Mouse (Mus musculus): ENCODE data around the gene Ndufa7.
"Not testable (repeated sequence)": the region's sequence is repeated elsewhere in the genome, so short reads cannot be mapped to it uniquely, and the experiment has no call there.

The Ndufa7 gene

DNA sequence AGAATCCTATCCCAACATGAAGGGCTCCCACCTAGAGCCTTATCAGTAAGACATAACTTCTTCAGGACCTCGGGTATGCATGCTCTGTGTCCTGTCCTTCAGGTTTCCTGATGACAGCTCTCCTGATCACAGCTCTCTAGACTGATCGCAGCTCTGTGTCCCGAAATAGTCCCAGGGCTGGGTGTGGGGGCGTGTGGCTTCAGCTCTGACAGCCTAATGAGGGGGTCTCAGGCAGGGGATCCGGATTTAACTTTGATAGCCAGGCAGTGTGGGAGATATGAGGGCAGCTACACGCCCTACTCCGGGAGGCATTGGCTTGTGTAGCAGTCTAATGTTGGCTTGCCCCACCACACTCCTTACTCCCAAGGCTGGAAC lies 13.2 kb upstream of the Ndufa7 start:
- DNase-seq (ENCODE audit: low read depth, low spot score) = no peak

DNA sequence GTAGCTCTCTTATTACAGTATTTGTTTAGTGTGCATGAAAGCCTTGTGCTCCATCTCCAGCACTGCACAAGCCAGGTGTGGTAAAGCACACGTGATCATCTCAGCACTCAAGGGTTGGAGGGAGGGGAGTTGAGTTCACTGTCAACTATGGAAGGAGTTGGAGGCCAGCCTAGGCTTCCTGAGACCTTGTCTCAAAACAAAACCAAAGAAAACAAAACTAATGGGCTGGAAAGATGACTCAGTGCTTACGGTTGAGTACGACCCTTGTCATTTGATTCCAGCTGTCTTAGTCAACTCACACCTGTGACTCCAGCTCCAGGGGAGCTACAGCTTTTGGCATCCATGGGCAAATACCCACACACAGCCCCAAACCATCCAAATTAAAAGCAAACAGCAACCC lies 11.9 kb upstream of the Ndufa7 start:
- no peak for DNase-seq (ENCODE audit: low read depth, low spot score)

DNA sequence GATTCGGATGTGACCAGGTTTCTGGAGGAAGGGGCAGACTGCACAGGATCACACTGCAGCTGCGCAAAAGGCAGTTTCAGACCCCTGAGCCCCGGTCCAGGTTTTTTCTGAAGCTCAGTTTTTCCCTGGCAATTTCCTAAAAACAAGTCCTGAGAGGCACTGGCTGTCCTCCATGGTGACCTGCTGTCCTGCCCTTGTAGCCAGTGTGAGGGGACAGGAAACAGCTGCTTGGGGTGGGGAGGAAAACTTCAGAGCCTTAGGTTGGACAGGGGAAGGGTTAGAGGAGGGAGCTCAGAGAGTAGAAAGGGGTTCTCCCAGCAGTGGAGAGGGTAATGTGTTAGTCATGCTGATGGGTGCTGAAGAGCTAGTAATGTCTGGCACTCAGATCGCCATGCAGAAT lies 11.4 kb upstream of the Ndufa7 start:
- no peak for DNase-seq (ENCODE audit: low read depth, low spot score)

DNA sequence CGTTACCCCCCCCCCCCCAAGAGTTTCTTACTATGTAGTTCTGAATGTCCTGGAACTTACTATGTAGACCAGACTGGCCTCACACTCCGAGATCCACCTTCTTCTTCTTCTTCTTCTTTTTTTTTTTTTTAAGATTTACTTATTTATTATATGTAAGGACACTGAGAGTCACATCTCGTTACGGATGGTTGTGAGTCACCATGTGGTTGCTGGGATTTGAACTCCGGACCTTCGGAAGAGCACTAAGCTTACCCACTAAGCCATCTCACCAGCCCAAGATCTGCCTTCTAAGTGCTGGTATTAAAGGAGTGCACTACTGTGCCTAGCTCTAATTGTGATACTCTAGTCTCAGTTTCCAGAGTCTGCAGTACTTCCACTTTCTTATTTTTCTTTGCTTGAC lies 9.0 kb upstream of the Ndufa7 start:
- DNase-seq (ENCODE audit: low read depth, low spot score) = no peak

DNA sequence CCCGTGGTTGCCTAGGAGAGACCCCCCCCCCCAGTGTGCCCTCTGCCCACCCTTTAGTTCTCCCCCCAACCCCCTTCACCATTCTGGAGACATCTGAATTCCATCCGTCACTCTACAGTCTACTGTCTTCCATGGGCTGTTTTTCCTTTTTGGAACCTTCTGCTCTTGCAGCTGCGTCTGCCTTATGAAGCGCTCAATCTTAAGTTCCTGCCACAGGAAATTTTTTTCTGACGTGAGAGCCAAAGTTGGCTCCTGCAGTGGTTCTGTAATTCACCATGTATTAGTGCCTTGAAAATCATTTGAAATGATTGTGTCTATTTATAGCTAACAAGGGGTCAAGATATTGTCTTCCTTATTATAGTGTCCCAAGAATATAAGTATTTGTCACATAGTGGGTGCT lies 7.8 kb upstream of the Ndufa7 start:
- no peak for DNase-seq (ENCODE audit: low read depth, low spot score)

DNA sequence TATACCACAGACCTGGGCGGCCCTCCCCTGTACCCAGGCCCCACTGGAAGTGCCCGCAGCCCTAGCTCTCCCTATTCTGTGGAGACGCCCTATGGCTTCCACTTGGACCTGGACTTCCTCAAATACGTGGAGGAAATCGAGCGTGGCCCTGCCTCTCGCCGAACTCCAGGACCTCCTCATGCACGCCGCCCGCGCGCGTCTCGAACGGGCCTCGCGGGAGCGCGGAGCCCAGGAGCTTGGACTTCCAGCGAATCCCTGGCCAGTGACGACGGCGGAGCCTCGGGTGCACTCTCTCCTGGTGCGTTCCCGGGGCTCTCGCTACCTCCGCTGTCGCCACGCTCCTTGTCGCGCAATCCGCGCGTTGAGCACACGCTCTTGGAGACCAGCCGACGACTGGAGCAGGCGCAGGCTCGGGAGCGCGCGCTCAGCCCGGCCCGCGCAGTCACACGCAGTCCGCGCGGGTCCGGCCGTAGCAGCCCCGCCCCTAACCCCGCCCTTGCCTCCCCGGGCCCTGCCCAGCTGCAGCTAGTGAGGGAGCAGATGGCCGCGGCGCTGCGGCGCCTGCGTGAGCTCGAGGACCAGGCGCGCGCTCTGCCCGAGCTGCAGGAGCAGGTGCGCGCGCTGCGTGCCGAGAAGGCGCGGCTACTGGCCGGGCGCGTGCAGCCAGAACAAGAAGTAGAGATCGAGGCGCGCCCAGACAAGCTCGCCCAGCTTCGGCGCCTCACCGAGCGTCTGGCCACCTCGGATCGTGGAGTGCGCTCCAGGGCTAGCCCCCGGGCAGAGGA lies 7.0 kb upstream of the Ndufa7 start:
- DNase-seq (ENCODE audit: low read depth, low spot score) = peak; percentile 89

DNA sequence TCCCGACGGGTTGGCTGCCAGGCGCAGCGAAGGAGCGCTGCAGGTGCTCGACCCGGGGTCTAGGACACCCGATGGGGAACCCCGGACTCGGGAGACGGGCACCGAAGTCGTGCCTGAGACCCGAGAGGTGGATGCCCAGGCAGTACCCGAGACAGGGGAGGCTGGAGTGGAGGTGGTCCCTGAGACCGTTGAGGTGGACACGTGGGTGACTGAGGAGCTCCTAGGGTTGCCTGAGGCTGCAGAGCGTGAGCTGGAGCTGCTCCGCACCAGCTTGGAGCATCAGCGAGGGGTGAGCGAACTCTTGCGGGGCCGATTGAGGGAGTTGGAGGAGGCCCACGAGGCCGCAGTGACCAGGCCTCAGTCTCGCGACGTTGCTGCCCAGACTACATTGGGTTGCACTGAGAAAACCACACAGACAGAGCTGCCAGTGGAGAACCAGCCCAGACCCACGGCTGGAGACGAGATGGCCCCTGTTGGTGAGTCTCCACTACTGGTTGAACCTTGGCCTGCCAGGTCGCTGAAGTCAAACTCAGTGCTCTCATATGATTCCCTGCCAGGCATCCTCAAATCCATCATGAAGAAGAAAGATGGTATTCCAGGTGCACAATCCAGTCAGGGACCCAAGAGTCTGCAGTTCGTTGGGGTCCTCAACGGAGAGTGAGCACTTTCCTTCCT lies 6.3 kb upstream of the Ndufa7 start:
- no peak for DNase-seq (ENCODE audit: low read depth, low spot score)

DNA sequence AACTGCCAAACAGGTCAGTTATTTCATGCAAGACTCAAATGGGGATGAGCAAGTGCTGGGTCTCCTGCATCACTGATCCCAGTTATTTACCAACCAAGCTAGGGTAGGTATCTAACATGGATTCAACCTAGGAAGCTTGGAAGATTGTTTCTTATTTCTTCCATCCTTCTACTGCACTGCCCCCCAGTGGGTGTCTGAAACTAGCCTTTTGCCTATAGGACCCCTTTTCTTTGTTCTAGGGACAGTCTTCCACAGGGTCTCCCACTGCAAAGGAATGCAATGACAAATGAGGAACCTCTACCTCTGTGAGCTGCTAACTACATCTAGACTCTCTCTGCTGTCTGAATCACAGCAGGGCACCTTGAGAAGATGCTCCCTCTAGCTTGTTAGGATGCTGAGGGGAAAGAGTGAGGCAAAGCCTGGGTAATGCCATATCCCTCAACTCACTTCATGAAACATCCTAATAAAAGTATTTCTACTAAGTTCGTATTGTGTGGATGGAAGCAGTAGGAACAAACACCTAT lies 1.9 kb upstream of the Ndufa7 start:
- no peak for DNase-seq (ENCODE audit: low read depth, low spot score)

DNA sequence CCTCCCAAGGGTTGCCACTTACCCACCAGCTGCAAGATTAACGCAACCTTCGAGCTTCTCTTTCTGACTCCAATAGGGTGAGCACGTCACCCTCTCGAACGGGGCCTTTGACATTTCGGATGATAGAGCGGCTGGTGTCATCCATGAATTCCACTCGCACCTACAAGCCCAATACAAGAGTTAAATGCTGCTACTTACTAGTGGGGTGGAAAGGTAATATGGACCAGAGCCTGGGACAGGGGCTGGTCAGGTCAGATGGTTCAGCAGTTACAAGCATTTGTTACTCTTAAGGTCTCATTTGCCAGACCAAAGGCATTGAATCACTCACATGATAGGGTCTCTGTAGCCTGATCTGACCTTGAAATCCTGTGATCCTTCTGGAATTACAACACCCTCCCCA lies 1.2 kb upstream of the Ndufa7 start:
- DNase-seq (ENCODE audit: low read depth, low spot score) = not testable (repeated sequence)

DNA sequence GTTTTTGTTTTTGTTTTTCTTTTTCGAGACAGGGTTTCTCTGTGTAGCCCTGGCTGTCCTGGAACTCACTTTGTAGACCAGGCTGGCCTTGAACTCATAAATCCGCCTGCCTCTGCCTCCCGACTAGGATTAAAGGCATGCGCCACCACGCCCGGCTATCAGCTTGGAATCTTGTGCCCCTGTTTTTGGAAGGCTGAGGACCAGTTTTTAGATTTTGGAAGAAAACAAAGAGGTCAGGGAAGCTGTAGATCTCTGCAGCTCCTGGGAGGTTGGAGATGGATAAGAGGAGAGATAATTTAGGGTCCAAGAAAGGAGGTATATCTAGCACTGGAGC lies 592 bp downstream of the Ndufa7 start:
- DNase-seq (ENCODE audit: low read depth, low spot score) = not testable (repeated sequence)

DNA sequence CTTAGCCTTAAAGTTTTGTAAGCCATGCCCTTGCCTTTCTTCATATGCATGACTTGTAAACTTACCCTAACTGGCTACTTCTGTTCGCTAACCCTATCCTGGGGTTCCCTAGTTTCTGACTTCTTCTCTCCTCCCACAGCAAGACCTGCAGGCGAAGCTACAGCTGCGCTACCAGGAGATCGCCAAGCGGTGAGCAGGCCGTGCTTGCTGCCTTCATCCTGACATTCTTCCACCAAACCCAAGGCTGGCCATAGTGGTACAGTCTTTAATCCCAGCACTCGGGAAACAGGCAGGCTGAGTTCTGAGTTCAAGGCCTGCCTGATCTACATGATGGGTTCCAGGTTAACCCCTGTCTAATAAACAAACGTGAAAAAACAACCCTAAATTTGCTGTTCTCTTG lies 1.1 kb downstream of the Ndufa7 start:
- DNase-seq (ENCODE audit: low read depth, low spot score) = no peak

DNA sequence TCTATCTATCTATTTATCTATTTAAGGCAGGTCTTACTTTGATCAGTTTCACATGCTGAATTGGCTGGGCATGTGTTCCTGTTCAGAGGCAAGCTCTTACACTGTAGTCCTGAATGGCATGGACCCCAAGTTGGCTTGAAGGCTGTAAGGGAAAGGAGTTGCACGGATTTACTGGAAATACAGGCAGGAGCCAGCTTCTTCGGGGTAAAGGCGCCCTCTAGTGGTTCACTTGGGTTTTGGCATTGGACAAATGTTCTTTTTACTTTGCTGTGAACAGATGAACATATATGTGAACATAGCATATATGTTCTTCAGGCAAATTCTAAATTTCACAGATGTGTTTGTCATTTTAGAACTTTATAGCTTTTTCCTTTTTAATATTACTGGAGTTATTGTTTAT lies 2.5 kb downstream of the Ndufa7 start:
- DNase-seq (ENCODE audit: low read depth, low spot score) = no peak

DNA sequence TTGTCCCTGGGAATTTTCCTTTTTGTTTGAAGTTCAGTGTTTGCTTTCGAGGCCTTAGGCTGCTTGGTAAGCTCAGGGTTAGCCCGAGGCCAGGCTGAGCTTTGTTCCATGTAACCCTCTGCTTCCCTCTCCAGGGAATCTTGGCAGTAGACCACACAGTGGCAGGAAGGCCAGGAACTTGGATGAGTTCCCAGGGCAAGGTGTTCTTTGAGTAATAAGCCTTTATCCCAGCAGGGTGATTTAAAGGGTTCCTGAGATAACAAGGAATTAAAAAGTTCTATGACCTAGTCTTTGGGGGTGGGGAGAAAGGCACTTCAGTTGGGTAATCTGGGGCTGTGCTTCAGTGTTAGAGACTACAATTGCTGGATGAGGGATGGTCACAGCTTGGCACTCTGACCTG lies 4.5 kb downstream of the Ndufa7 start:
- no peak for DNase-seq (ENCODE audit: low read depth, low spot score)

DNA sequence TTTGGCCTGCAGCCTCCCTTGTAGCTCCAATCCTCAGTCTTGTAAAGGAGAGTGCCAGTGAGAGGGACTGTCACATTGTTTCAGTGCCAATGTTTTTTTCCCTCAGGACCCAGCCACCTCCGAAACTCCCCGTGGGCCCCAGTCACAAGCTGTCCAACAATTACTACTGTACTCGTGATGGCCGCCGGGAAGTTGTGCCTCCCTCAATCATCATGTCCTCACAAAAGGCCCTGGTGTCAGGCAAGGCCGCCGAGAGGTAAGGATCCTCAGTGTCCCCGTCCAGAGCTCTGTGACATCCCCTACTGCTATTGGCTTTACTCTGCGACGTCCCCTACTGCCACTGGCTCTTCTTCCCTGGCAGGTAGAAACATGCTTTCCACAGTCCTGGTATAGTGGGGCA lies 5.2 kb downstream of the Ndufa7 start:
- DNase-seq (ENCODE audit: low read depth, low spot score) = no peak

DNA sequence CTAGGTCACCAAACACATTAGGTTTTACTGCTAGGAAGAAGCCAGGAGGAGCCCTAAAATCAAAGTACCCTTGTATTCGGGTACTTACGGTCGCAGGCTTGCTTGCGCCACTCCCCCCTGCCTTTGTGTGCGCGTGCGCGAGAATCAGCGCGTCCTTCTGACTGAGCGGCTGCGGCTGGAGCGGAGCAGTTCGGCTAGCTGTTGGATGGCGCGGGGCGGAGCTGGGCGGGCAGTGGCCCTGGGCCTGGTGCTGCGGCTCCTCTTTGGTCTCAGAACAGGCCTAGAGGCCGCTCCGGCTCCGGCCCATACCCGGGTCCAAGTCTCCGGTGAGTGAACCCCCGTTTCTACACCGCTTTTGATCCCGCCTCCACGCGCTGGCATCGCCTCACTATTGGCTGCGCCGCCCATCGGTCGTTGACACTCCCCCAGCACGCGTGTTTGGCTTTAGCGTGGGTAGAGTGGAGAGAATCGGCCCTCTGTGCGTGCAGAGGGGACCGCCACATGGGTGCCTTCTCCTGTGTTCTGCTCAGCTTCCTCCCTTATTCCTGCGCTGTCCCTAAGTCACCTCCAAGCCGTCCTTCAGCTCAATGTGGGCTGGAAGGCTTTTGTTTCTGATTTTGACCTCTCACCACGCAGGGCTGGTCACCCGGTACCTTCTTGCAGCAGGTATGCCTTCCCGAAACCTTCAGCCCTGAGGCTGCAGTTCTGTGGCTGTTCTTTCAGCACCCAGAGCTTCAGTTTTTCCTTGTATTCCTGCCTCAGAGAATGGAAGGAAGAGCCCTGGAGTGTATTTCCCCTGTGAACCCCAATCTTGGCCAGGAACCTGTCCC lies 18.8 kb downstream of the Ndufa7 start, which contains the start of gene Cd320:
Gene Cd320, plus strand, starts transcription at position 126 of the 830 bp plus-strand sequence.
- DNase-seq (ENCODE audit: low read depth, low spot score) = peak; percentile 77

DNA sequence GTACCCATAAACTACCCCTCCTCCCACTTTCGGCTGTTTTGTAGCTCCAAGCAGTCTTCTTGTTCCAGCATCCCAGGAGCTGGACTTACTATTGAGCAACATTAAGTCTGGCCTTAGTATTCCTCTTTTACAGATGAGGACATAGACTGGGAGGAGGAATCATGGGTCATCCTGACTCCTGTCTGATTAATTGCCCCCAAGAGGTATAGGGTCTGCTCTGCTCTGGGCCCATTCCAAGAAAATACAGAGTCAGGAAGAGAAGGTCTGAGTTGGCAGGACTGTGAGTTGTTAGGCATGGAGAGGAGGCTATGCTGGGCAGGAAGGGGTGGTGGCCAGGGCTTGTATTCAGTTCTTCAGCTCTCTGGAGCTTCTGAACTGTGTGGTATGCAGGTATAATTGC lies 19.8 kb downstream of the Ndufa7 start:
- DNase-seq (ENCODE audit: low read depth, low spot score) = no peak

DNA sequence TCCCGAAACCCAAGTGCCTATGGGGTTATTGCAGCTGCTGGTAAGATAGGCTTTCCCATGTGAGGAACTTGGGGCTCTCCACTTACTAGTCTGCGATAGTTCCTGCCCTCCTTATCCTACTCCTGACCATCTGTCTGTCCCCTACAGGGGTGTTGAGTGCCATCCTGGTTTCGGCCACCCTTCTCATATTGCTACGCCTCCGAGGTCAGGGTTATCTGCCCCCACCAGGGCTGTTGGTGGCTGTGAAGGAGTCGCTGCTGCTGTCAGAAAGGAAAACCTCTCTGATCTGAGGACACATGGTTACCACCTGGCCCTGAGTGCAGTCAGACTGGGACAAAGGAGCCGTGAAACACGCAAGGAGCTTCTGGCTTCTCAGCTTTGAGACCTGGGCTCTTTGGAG lies 23.8 kb downstream of the Ndufa7 start:
- no peak for DNase-seq (ENCODE audit: low read depth, low spot score)

DNA sequence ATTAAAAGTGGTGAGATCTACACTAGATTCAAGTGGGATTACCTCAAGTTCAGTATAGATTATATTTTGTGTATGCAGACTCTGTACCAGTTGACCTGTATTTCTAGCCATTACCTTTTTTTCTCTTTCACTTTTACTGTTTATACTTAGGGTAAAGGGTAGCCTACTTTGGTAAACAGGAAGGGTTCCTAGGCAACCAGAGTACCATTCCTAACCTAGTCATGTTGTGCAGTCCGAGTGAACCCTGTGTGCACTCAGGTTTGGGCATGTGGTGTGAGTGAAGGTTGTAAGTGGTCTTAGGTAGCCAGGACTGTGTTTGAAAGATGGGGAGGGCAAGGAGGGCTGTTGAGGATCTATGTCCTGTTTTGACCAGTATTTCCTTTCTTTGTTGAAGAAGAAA lies 27.0 kb downstream of the Ndufa7 start:
- DNase-seq (ENCODE audit: low read depth, low spot score) = no peak

DNA sequence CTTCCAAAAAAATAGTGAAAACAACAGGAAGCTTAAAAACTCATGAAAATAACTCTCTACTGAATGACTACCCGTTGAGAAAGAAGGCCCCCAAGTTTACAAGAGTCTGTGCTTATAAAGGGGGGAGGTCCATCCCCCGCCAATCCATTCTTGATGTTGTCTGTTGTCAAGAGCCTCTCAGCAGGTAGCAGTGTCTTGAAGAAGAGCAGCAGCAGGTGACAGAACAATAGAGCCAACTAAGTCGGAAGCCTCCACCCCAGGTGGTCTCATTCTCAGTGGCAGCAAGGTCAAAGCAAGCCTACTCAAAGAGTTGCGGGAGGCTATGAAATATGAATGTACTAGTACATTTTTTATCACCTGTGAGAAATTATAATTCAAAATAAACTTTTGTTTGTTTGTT lies 33.4 kb downstream of the Ndufa7 start:
- DNase-seq (ENCODE audit: low read depth, low spot score) = no peak

DNA sequence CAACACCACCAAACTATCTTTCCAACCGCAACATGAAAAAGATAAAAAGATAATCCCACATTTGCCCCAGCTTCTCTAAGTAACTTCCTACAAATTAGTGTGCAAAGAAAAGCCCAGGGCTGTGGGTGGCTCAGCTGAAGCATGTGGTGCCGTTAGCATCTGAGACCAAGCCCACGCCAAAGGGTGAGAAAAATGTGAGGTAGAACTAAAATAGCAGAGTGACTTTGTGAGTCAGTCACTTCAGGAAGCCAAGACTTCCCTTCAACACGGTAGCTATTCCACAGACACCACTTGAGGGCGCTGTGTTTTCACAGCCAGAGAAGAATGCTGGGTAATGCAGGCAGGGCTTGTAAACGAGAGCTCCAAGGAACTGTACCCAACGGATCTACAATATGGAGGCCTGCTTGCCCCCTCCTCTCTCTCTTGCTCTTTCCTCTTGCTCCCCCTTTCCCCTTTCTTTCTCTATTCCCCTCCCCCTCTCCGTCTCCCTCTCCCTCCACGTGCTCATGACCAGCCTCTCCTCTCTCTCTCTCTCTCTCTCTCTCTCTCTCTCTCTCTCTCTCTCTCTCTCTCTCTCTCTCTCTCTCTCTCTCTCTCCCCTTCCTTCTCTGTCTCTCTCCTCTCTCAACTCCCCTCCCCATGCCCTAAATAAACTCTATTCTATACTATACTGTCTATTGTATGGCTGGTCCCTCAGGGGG lies 41.1 kb downstream of the Ndufa7 start:
- DNase-seq (ENCODE audit: low read depth, low spot score) = peak; percentile 74

DNA sequence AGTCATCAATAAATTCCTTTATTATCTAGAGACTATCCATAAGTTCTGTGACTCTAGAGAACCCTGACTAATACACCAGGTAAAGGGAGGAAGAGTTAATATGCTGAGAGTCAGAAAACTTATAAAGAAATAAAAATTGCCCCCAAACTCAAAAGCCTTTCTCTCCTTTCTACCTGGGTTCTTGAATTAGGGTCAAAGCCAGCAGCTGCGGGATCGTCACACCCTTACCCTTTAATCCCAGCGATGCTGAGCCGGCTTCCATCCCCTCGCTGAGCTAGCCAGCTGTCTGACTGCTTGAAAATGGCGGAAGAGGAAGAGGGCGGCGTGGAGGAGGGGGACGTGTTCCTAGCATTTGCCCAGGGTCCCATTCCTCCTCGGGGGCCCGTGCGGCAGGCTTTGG lies 49.2 kb downstream of the Ndufa7 start, which contains the start of gene Gm7029:
Gene Gm7029, plus strand, starts transcription at position 301 of the 400 bp plus-strand sequence.
- not testable (repeated sequence) for DNase-seq (ENCODE audit: low read depth, low spot score)

DNA sequence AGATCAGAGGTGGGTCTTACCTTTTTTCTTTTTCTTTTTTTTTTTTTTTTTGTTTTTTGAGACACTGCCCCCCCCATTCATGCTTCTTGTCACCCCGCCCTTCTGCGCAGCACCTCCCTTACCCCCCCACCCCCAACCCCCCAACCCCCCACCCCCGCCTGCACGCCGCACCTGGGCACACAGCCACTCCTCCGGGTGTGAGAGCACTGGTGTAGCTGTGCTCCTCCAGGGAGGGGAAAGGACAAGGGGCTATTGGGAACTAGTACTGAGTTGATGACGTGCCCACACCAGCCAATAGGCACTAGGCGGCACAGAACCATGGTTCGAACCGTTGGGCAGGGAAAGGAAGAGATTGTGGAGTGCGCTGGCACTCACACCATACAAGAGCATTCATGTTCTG lies 50.0 kb downstream of the Ndufa7 start:
- DNase-seq (ENCODE audit: low read depth, low spot score) = no peak
